Mouse (Mus musculus): Measurements from ENCODE around the gene Rab36.
A peak's percentile ranks its signal among the peaks of the same experiment; 100 is the strongest.

The Rab36 gene

GRCm38 (mm10) chr10:75070281-75070976, 33.6 kb downstream of the Rab36 start:
- DNase-seq (ENCODE audit: low spot score): no peak

- DNase-seq (ENCODE audit: low spot score): no peak
Observed at GRCm38 (mm10) chr10:75075665-75076064, 38.8 kb downstream of the Rab36 start.

GRCm38 (mm10) chr10:75078174-75079128, 41.6 kb downstream of the Rab36 start:
- DNase-seq (ENCODE audit: low spot score): no peak

- DNase-seq (ENCODE audit: low spot score): no peak
Observed at GRCm38 (mm10) chr10:75085330-75085729, 48.5 kb downstream of the Rab36 start.

GRCm38 (mm10) chr10:75088471-75088870, 51.6 kb downstream of the Rab36 start:
- DNase-seq (ENCODE audit: low spot score): no peak

- no peak for DNase-seq (ENCODE audit: low spot score)
Observed at GRCm38 (mm10) chr10:75091478-75092152, 54.8 kb downstream of the Rab36 start.

GRCm38 (mm10) chr10:75093252-75093987, 56.6 kb downstream of the Rab36 start:
- no peak for DNase-seq (ENCODE audit: low spot score)

GRCm38 (mm10) chr10:75094338-75094737, 57.5 kb downstream of the Rab36 start:
- no peak for DNase-seq (ENCODE audit: low spot score)

- peak; percentile 27 for DNase-seq (ENCODE audit: low spot score)
Observed at GRCm38 (mm10) chr10:75095216-75095615, 58.4 kb downstream of the Rab36 start.

GRCm38 (mm10) chr10:75098446-75099183, 61.8 kb downstream of the Rab36 start:
- no peak for DNase-seq (ENCODE audit: low spot score)

- peak; percentile 67 for DNase-seq (ENCODE audit: low spot score)
Observed at GRCm38 (mm10) chr10:75100298-75100697, 63.4 kb downstream of the Rab36 start.

GRCm38 (mm10) chr10:75103502-75103901, 66.6 kb downstream of the Rab36 start:
- no peak for DNase-seq (ENCODE audit: low spot score)

Measured in layer of hippocampus, adult 11-12 months (tissue).